Comparison of ENCODE assay signal across 27 mouse cellular contexts in genomic region chr1:180822276-180822675, GRCm38 (mm10). TPM values are rescaled to one million over a fixed set of nuclear protein-coding genes. Genes with fewer than 3 reads are reported as not detected.
DNase-seq lines count a peak whose midpoint lies in the region; ATAC-seq lines count a peak whose summit lies in the region.
"Had no signal": no experiment of that assay in that cellular context is flagged by ENCODE, and none has a peak within 500 bp of the region (broad histone marks: within the 10 kb centered on the region; RNA-seq: fewer than 3 reads in every experiment).

No protein-coding gene starts in this region.

- no peaks in the 10 kb centered on the region for H3K9me3 ChIP-seq in liver, embryonic 16.5 days (replicated peaks; ENCODE audit: control insufficient read depth, low read length)
- H3K9me3 ChIP-seq: embryonic facial prominence, embryonic 15.5 days; forebrain, embryonic 15.5 days; hindbrain, embryonic 10.5 days; neural tube, embryonic 15.5 days had no signal

- H3K4me1 ChIP-seq in liver, embryonic 16.5 days (ENCODE audit: control insufficient read depth, low read depth, low read length), result peaks cover 79% of the 10 kb centered on the region
- H3K4me1 ChIP-seq: embryonic facial prominence, embryonic 15.5 days; forebrain, embryonic 15.5 days; hindbrain, embryonic 10.5 days; limb, embryonic 13.5 days; neural tube, embryonic 15.5 days had no signal

- H3K4me2 ChIP-seq in liver, embryonic 16.5 days (ENCODE audit: low read depth, low read length), result no peak overlapping the region
- H3K4me2 ChIP-seq: embryonic facial prominence, embryonic 15.5 days; forebrain, embryonic 15.5 days; heart, embryonic 11.5 days; limb, embryonic 13.5 days; lung, embryonic 14.5 days; midbrain, embryonic 11.5 days; neural tube, embryonic 15.5 days had no signal

- ATAC-seq in common myeloid progenitor, adult 5-6 weeks (replicated peaks; ENCODE audit: low read depth, poor library complexity, severe bottlenecking), result peak; percentile 47
- ATAC-seq in liver, embryonic 16.5 days (ENCODE audit: low read depth), result no peak
- 0 out of 2 replicates have a peak, but pooled peaks have one; percentile 17 for ATAC-seq in neutrophil, adult 5-6 weeks (ENCODE audit: extremely low read depth, insufficient number of reproducible peaks, low FRiP score, poor library complexity, severe bottlenecking)
- ATAC-seq: forebrain, embryonic 15.5 days; hindbrain, embryonic 16.5 days; intestine, embryonic 16.5 days; Patski had no signal

- 57% methylated on average over 5 of the region's 5 CpGs for WGBS in liver, embryonic 16.5 days (ENCODE audit: insufficient replicate concordance)

- H3K27ac ChIP-seq in liver, embryonic 16.5 days (ENCODE audit: low read length), result peak overlapping the region; percentile 90
- H3K27ac ChIP-seq: embryonic facial prominence, embryonic 15.5 days; forebrain, embryonic 15.5 days; hindbrain, embryonic 10.5 days; limb, embryonic 13.5 days; neural tube, embryonic 15.5 days; stomach, postnatal 0 days had no signal

- peak; percentile 60 for DNase-seq in A20 (ENCODE audit: low read depth, low spot score)
- no peak for DNase-seq in layer of hippocampus, adult 9-11 months
- no peak for DNase-seq in urinary bladder, postnatal 25 days (ENCODE audit: low spot score)
- no peak for DNase-seq in ovary, postnatal 14 days (ENCODE audit: low spot score)
- DNase-seq: adrenal gland, adult 2 months; B cell, adult 2 months; cerebellum, adult 18-20 months; cerebellum, postnatal 25 days; kidney, postnatal 36 days; lung, embryonic 14.5 days; lung, postnatal 4 days; thymus, adult 2 months had no signal

- no peak overlapping the region for H3K4me3 ChIP-seq in liver, embryonic 16.5 days (ENCODE audit: low read depth, low read length)
- H3K4me3 ChIP-seq: embryonic facial prominence, embryonic 15.5 days; forebrain, embryonic 15.5 days; hindbrain, embryonic 10.5 days; limb, embryonic 13.5 days; neural tube, embryonic 15.5 days had no signal

- no peaks in the 10 kb centered on the region for H3K36me3 ChIP-seq in liver, embryonic 16.5 days (ENCODE audit: control insufficient read depth, insufficient read depth)
- H3K36me3 ChIP-seq: embryonic facial prominence, embryonic 15.5 days; forebrain, embryonic 15.5 days; hindbrain, embryonic 10.5 days; limb, embryonic 13.5 days; neural tube, embryonic 15.5 days had no signal

- no peaks in the 10 kb centered on the region for H3K27me3 ChIP-seq in liver, embryonic 16.5 days (ENCODE audit: control insufficient read depth, insufficient read depth, low read depth, low read length)
- H3K27me3 ChIP-seq: CH12.LX; embryonic facial prominence, embryonic 15.5 days; forebrain, embryonic 15.5 days; limb, embryonic 13.5 days; neural tube, embryonic 15.5 days; Patski had no signal

- no peak overlapping the region for H3K9ac ChIP-seq in liver, embryonic 16.5 days (ENCODE audit: low read depth, low read length)
- H3K9ac ChIP-seq: embryonic facial prominence, embryonic 15.5 days; forebrain, embryonic 15.5 days; limb, embryonic 13.5 days; lung, embryonic 14.5 days; neural tube, embryonic 15.5 days had no signal

RNA-seq across cellular contexts. Expression of gene H3f3a, which starts 8.5 kb away (rescaled TPM):
- total RNA-seq in common myeloid progenitor, adult 5-6 weeks (2017), result 1,892 and 2,280 TPM in 2 replicates
- polyA plus RNA-seq in liver, embryonic 16.5 days (2015; fragmentation: Nextera tagmentation; extraction: Ambion mirVana), result 2,020 and 2,074 TPM in 2 replicates
- 2,143 and 2,209 TPM in 2 replicates for total RNA-seq in neutrophil, adult 5-6 weeks (2017)

RNA-seq across cellular contexts. Expression of gene Sde2, which starts 28.7 kb away (rescaled TPM):
- total RNA-seq in common myeloid progenitor, adult 5-6 weeks (2017), result 42.4 and 47.0 TPM in 2 replicates
- 20.9 and 21.5 TPM in 2 replicates for polyA plus RNA-seq in liver, embryonic 16.5 days (2015; fragmentation: Nextera tagmentation; extraction: Ambion mirVana)
- 33.0 and 38.8 TPM in 2 replicates for total RNA-seq in neutrophil, adult 5-6 weeks (2017)
